Mouse (Mus musculus): ENCODE data around the gene Cntn1. TPM values are rescaled to one million over a fixed set of nuclear protein-coding genes. Genes with fewer than 3 reads are reported as not detected.

The Cntn1 gene
- polyA plus RNA-seq, 1 experiment from 2014 or later: 47.9 TPM

- 27% methylated on average over 7 of the region's 7 CpGs for WGBS
- H3K27ac ChIP-seq (replicated peaks; ENCODE audit: low read depth, low read length): no peak overlapping the region
- H3K27me3 ChIP-seq (ENCODE audit: control insufficient read depth, insufficient read depth, low read length): no peaks in the 10 kb centered on the region
- no peak for ATAC-seq (ENCODE audit: low FRiP score, low TSS enrichment)
- H3K9me3 ChIP-seq (ENCODE audit: control insufficient read depth, low read length): no peaks in the 10 kb centered on the region
- peak; percentile 88 for DNase-seq
- no peaks in the 10 kb centered on the region for H3K36me3 ChIP-seq (ENCODE audit: control insufficient read depth, insufficient read depth, low read length)
- no peak overlapping the region for H3K4me3 ChIP-seq (replicated peaks; ENCODE audit: low read depth, low read length)
- H3K4me1 ChIP-seq (ENCODE audit: control insufficient read depth, insufficient read depth, low read length): no peaks in the 10 kb centered on the region
- no peak overlapping the region for H3K4me2 ChIP-seq (ENCODE audit: low read length)
- H3K9ac ChIP-seq (replicated peaks; ENCODE audit: low read length): no peak overlapping the region
Observed at GRCm38 (mm10) chr15:92264980-92265707, 214.2 kb downstream of the Cntn1 start.

- no peak for ATAC-seq (ENCODE audit: low FRiP score, low TSS enrichment)
- no peaks in the 10 kb centered on the region for H3K27me3 ChIP-seq (ENCODE audit: control insufficient read depth, insufficient read depth, low read length)
- H3K9me3 ChIP-seq (ENCODE audit: control insufficient read depth, low read length): no peaks in the 10 kb centered on the region
- H3K4me2 ChIP-seq (ENCODE audit: low read length): no peak overlapping the region
- H3K36me3 ChIP-seq (ENCODE audit: control insufficient read depth, insufficient read depth, low read length): no peaks in the 10 kb centered on the region
- no peak overlapping the region for H3K27ac ChIP-seq (replicated peaks; ENCODE audit: low read depth, low read length)
- peak; percentile 15 for DNase-seq
- H3K4me1 ChIP-seq (ENCODE audit: control insufficient read depth, insufficient read depth, low read length): no peaks in the 10 kb centered on the region
- no peak overlapping the region for H3K4me3 ChIP-seq (replicated peaks; ENCODE audit: low read depth, low read length)
- H3K9ac ChIP-seq (replicated peaks; ENCODE audit: low read length): no peak overlapping the region; the same call in 1 of the 2 replicates
- 25% methylated on average over 3 of the region's 3 CpGs for WGBS
Observed at GRCm38 (mm10) chr15:92268341-92268740, 217.4 kb downstream of the Cntn1 start.

GRCm38 (mm10) chr15:92268741-92269322 is 217.9 kb downstream of the Cntn1 start:
- Histone ChIP-seq H3K27me3 (ENCODE audit: control insufficient read depth, insufficient read depth, low read length) (no peaks in the 10 kb centered on the region), H3K4me1 (ENCODE audit: control insufficient read depth, insufficient read depth, low read length) (no peaks in the 10 kb centered on the region), H3K4me3 (replicated peaks; ENCODE audit: low read depth, low read length) (no peak overlapping the region), H3K9ac (replicated peaks; ENCODE audit: low read length) (no peak overlapping the region), H3K4me2 (ENCODE audit: low read length) (no peak overlapping the region), H3K9me3 (ENCODE audit: control insufficient read depth, low read length) (no peaks in the 10 kb centered on the region), H3K27ac (replicated peaks; ENCODE audit: low read depth, low read length) (no peak overlapping the region), H3K36me3 (ENCODE audit: control insufficient read depth, insufficient read depth, low read length) (no peaks in the 10 kb centered on the region)
- DNase-seq: no peak
- WGBS: 88% methylated on average over 18 of the region's 18 CpGs
- ATAC-seq (ENCODE audit: low FRiP score, low TSS enrichment): no peak

- H3K27ac ChIP-seq (replicated peaks; ENCODE audit: low read depth, low read length): no peak overlapping the region
- no peaks in the 10 kb centered on the region for H3K36me3 ChIP-seq (ENCODE audit: control insufficient read depth, insufficient read depth, low read length)
- no peaks in the 10 kb centered on the region for H3K27me3 ChIP-seq (ENCODE audit: control insufficient read depth, insufficient read depth, low read length)
- no peak overlapping the region for H3K4me3 ChIP-seq (replicated peaks; ENCODE audit: low read depth, low read length)
- no peak overlapping the region for H3K4me2 ChIP-seq (ENCODE audit: low read length)
- WGBS: 89% methylated on average over 6 of the region's 6 CpGs
- no peak for DNase-seq
- H3K9ac ChIP-seq (replicated peaks; ENCODE audit: low read length): no peak overlapping the region
- no peaks in the 10 kb centered on the region for H3K9me3 ChIP-seq (ENCODE audit: control insufficient read depth, low read length)
- H3K4me1 ChIP-seq (ENCODE audit: control insufficient read depth, insufficient read depth, low read length): no peaks in the 10 kb centered on the region
- no peak for ATAC-seq (ENCODE audit: low FRiP score, low TSS enrichment)
Observed at GRCm38 (mm10) chr15:92271801-92272365, 220.9 kb downstream of the Cntn1 start.

GRCm38 (mm10) chr15:92276826-92277225 is 225.9 kb downstream of the Cntn1 start:
- no peaks in the 10 kb centered on the region for H3K27me3 ChIP-seq (ENCODE audit: control insufficient read depth, insufficient read depth, low read length)
- no peak overlapping the region for H3K4me3 ChIP-seq (replicated peaks; ENCODE audit: low read depth, low read length)
- no peak overlapping the region for H3K9ac ChIP-seq (replicated peaks; ENCODE audit: low read length)
- no peaks in the 10 kb centered on the region for H3K9me3 ChIP-seq (ENCODE audit: control insufficient read depth, low read length)
- DNase-seq (no peak), ATAC-seq (ENCODE audit: low FRiP score, low TSS enrichment) (no peak)
- H3K4me1 ChIP-seq (ENCODE audit: control insufficient read depth, insufficient read depth, low read length): no peaks in the 10 kb centered on the region
- H3K36me3 ChIP-seq (ENCODE audit: control insufficient read depth, insufficient read depth, low read length): no peaks in the 10 kb centered on the region
- no peak overlapping the region for H3K4me2 ChIP-seq (ENCODE audit: low read length)
- H3K27ac ChIP-seq (replicated peaks; ENCODE audit: low read depth, low read length): no peak overlapping the region
- WGBS: 77% methylated on average over 4 of the region's 4 CpGs

GRCm38 (mm10) chr15:92277984-92278383 is 227.0 kb downstream of the Cntn1 start:
- Histone ChIP-seq H3K9ac (replicated peaks; ENCODE audit: low read length) (no peak overlapping the region), H3K4me1 (ENCODE audit: control insufficient read depth, insufficient read depth, low read length) (no peaks in the 10 kb centered on the region), H3K9me3 (ENCODE audit: control insufficient read depth, low read length) (no peaks in the 10 kb centered on the region), H3K4me3 (replicated peaks; ENCODE audit: low read depth, low read length) (no peak overlapping the region), H3K36me3 (ENCODE audit: control insufficient read depth, insufficient read depth, low read length) (no peaks in the 10 kb centered on the region), H3K27me3 (ENCODE audit: control insufficient read depth, insufficient read depth, low read length) (no peaks in the 10 kb centered on the region), H3K27ac (replicated peaks; ENCODE audit: low read depth, low read length) (no peak overlapping the region), H3K4me2 (ENCODE audit: low read length) (no peak overlapping the region)
- ATAC-seq (ENCODE audit: low FRiP score, low TSS enrichment): no peak
- 82% methylated on average over 4 of the region's 4 CpGs for WGBS
- DNase-seq: no peak

- ATAC-seq (ENCODE audit: low FRiP score, low TSS enrichment): no peak
- H3K27me3 ChIP-seq (ENCODE audit: control insufficient read depth, insufficient read depth, low read length): no peaks in the 10 kb centered on the region
- no peaks in the 10 kb centered on the region for H3K36me3 ChIP-seq (ENCODE audit: control insufficient read depth, insufficient read depth, low read length)
- H3K4me2 ChIP-seq (ENCODE audit: low read length): no peak overlapping the region
- no peak for DNase-seq
- H3K27ac ChIP-seq (replicated peaks; ENCODE audit: low read depth, low read length): no peak overlapping the region
- no peak overlapping the region for H3K9ac ChIP-seq (replicated peaks; ENCODE audit: low read length)
- 92% methylated on average over 6 of the region's 6 CpGs for WGBS
- no peaks in the 10 kb centered on the region for H3K9me3 ChIP-seq (ENCODE audit: control insufficient read depth, low read length)
- no peak overlapping the region for H3K4me3 ChIP-seq (replicated peaks; ENCODE audit: low read depth, low read length)
- H3K4me1 ChIP-seq (ENCODE audit: control insufficient read depth, insufficient read depth, low read length): no peaks in the 10 kb centered on the region
Observed at GRCm38 (mm10) chr15:92280966-92281365, 230.0 kb downstream of the Cntn1 start.

- H3K27me3 ChIP-seq (ENCODE audit: control insufficient read depth, insufficient read depth, low read length): no peaks in the 10 kb centered on the region
- H3K27ac ChIP-seq (replicated peaks; ENCODE audit: low read depth, low read length): no peak overlapping the region
- H3K4me1 ChIP-seq (ENCODE audit: control insufficient read depth, insufficient read depth, low read length): no peaks in the 10 kb centered on the region
- H3K4me2 ChIP-seq (ENCODE audit: low read length): no peak overlapping the region
- no peaks in the 10 kb centered on the region for H3K36me3 ChIP-seq (ENCODE audit: control insufficient read depth, insufficient read depth, low read length)
- WGBS: 86% methylated on average over 4 of the region's 4 CpGs
- H3K4me3 ChIP-seq (replicated peaks; ENCODE audit: low read depth, low read length): no peak overlapping the region
- ATAC-seq (ENCODE audit: low FRiP score, low TSS enrichment): no peak
- no peak for DNase-seq
- H3K9ac ChIP-seq (replicated peaks; ENCODE audit: low read length): no peak overlapping the region
- no peaks in the 10 kb centered on the region for H3K9me3 ChIP-seq (ENCODE audit: control insufficient read depth, low read length)
Observed at GRCm38 (mm10) chr15:92287616-92288015, 236.7 kb downstream of the Cntn1 start.

GRCm38 (mm10) chr15:92296479-92296878 is 245.5 kb downstream of the Cntn1 start:
- Histone ChIP-seq H3K4me3 (replicated peaks; ENCODE audit: low read depth, low read length) (no peak overlapping the region), H3K4me2 (ENCODE audit: low read length) (no peak overlapping the region), H3K9me3 (ENCODE audit: control insufficient read depth, low read length) (no peaks in the 10 kb centered on the region), H3K27me3 (ENCODE audit: control insufficient read depth, insufficient read depth, low read length) (no peaks in the 10 kb centered on the region), H3K36me3 (ENCODE audit: control insufficient read depth, insufficient read depth, low read length) (no peaks in the 10 kb centered on the region), H3K27ac (replicated peaks; ENCODE audit: low read depth, low read length) (no peak overlapping the region), H3K4me1 (ENCODE audit: control insufficient read depth, insufficient read depth, low read length) (no peaks in the 10 kb centered on the region), H3K9ac (replicated peaks; ENCODE audit: low read length) (no peak overlapping the region)
- 93% methylated on average over 3 of the region's 3 CpGs for WGBS
- no peak for DNase-seq
- no peak for ATAC-seq (ENCODE audit: low FRiP score, low TSS enrichment)
